Mouse (Mus musculus) cerebellum, postnatal 25 days (tissue): ENCODE data around the gene Gcg.

Experiments used
- DNase-seq, 2 experiments: peaks; one replicate each; pipeline ENCODE4 v3.0.0; 2021; ENCODE audit warnings: mixed read lengths in 2 of 2

Gene Gcg

GRCm38 (mm10) chr2:62459241-62460174 lies 23.9 kb downstream of the Gcg start:
- DNase-seq: no peak

DNA sequence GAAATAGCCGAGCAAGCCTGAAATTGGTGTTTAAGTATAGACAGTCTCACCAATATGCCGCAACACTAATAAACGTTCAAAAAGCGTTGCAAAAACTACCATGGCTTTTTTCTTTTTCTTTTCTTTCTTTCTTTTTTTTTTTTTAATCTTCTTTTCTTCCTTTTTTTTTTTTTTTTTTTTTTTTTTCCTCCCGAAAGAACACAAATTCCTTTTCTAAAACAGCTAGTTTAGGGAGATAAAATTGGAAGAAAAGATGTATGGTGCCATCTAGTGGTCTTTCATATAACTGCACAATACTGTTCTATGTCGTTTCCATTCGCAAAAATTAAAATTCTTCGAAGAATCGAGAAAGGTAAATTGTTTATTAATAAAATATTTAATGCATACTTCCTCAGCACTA lies 25.4 kb downstream of the Gcg start:
- DNase-seq: no peak

DNA sequence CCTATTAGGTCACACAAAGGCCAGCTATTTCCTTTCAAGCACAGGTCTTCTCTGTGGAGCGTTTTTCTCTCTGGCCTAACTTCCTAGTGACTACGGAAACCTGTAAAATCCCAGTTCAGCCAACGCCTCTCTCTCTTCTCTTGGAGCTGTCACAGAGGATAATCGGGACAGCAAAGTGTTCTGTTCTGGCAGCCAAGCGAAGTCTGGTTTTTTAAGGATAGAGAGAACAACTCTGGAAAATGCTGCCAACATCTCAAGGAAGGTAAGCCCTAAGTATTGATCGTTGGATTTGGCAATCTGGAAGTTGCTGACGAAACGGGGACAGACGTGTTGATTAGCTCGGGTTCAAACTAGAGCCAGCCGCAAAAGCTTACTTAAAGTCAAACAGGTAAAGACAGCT lies 28.5 kb downstream of the Gcg start:
- DNase-seq: no peak

DNA sequence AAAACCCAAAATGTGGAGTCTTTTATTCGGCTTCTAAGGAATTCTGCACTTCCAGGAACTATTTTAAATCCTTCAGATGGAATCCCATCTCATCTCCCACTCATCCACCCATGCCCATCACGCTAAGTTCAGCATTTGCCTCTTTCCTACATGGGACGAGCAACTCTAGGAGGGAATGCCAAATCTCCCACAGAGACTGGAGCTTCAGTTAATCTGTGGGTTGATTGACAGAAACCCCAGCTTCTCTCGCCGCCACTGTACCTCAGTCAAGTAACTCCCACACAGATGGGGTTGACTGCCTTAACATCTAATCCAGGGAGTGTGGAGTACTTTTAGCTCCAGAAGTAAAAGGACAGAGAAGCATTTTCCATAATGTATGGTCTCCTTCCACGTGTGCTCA lies 29.4 kb downstream of the Gcg start:
- no peak for DNase-seq

- no peak for DNase-seq
These were observed 33.1 kb downstream of the Gcg start for GRCm38 (mm10) chr2:62450364-62450763.

DNA sequence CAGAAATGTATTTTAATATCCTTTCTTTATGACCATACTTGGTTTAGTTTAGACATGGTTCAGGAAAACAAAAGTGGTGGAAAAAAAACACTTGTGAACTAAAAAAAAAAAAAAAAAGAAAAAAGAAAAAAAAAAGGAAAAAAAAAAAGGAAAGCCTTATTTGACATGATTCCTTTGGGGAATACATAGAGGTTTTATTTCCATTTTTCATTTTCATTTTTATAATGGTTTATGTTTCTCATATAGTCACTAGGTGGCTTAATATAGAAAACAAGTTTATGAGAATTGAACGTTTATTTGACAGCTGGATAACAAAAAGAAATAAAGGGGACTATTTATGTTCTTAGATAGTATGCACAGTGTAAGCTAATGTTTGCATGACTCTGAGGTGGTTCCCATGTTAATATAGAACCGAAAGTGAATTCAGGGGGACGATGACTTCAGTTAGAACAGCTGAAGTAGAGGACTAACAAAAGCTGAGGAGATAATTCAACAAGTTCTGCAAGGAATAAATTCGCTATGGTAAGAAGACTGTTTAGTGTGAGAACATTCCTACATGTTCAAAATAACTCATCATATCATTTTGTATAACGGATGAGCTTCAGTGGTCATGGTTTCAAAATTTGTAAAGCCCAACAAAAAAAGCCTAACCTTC lies 33.6 kb downstream of the Gcg start:
- no peak for DNase-seq

GRCm38 (mm10) chr2:62440802-62441544 lies 42.5 kb downstream of the Gcg start:
- DNase-seq: no peak

- DNase-seq: no peak
These were observed 43.4 kb downstream of the Gcg start for GRCm38 (mm10) chr2:62440083-62440482.

- no peak for DNase-seq
These were observed 52.1 kb downstream of the Gcg start for GRCm38 (mm10) chr2:62431245-62431795.

- DNase-seq: peak in 1 of 2 experiments; percentile 28
These were observed 57.5 kb downstream of the Gcg start for GRCm38 (mm10) chr2:62425941-62426340.
